Mouse (Mus musculus) G1E (cell line): Measurements from ENCODE around the gene Cd274.

Experiments used
- CTCF ChIP-seq: IDR thresholded peaks from 2 replicates; pipeline ENCODE4 v1.5.1; 2012; ENCODE audit warnings: low read depth, low read length, inconsistent platforms, mixed read lengths
- GATA1 ChIP-seq: IDR thresholded peaks from 2 replicates; pipeline ENCODE4 v1.6.1; 2012; ENCODE audit warnings: borderline replicate concordance, low read length, inconsistent platforms, mixed read lengths
- GATA2 ChIP-seq: IDR thresholded peaks from 2 replicates; pipeline ENCODE4 v1.6.1; 2012; ENCODE audit warnings: low read depth, low read length, inconsistent platforms, borderline replicate concordance

- TF ChIP-seq CTCF: no peak
- TF ChIP-seq GATA1: no peak
- TF ChIP-seq GATA2: no peak
These were observed 54.9 kb downstream of the Cd274 start for GRCm38 (mm10) chr19:29422013-29422645.
